Comparison of ENCODE assay signal across 12 mouse cellular contexts in the genomic region with DNA sequence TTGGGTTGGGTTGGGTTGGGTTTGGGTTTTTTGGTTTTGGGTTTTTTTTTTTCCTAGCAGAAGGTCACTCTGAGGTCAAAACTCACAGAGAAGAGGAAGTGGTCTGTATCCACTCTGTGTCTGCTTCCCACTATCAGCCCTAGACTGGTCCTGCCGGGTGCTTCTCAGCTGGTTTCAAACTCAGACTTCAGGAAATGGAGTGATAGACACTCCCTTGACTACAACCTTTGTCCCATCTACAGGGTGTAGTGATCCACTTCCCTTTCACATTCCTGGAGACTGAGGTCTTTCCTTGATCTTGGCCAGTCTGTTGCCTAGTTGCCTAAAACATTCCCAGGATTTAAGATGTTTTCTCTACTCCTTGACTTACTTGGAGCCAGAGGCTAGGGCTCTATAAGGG.
DNase-seq lines count a peak whose midpoint lies in the region; ATAC-seq and TF ChIP-seq lines count a peak whose summit lies in the region.
"Had no signal": no experiment of that assay in that cellular context is flagged by ENCODE, and none has a peak within 500 bp of the region (broad histone marks: within the 10 kb centered on the region; RNA-seq: fewer than 3 reads in every experiment).

No protein-coding gene starts in this region.

- no peak for ATAC-seq in kidney, embryonic 14.5 days (ENCODE audit: low FRiP score, low TSS enrichment)
- peak; percentile 75 for ATAC-seq in lung, postnatal 0 days
- ATAC-seq in forebrain, postnatal 0 days = no peak
- ATAC-seq: intestine, embryonic 16.5 days had no signal

- H3K9ac ChIP-seq in kidney, embryonic 14.5 days (ENCODE audit: low read depth, low read length) = no peak overlapping the region
- H3K9ac ChIP-seq in CH12.LX (ENCODE audit: insufficient read depth, low read depth) = no peak overlapping the region
- no peak overlapping the region for H3K9ac ChIP-seq in lung, postnatal 0 days (replicated peaks; ENCODE audit: low read depth)
- H3K9ac ChIP-seq in forebrain, postnatal 0 days = no peak overlapping the region
- H3K9ac ChIP-seq: neural tube, embryonic 13.5 days had no signal

- dilution Hi-C loops in CH12.LX (cut with MboI; ENCODE audit: extremely low pct_ligation_motif_present, extremely low pct_unique_long_range_greater_than_20kb, low sequenced_read_pairs) = no loop called here

- TF ChIP-seq CTCF in CH12.LX (conservative IDR thresholded peaks at IDR 0.05 in 1 of 2, IDR thresholded peaks at IDR 0.05 in 1 of 2; ENCODE audit: low read depth in 2 of 2, low read length in 2 of 2) = no peak
- TF ChIP-seq CTCF in lung, postnatal 0 days (IDR thresholded peaks at IDR 0.05) = no peak
- TF ChIP-seq CTCF in forebrain, postnatal 0 days (IDR thresholded peaks at IDR 0.05; ENCODE audit: low read depth) = no peak

- DNase-seq in kidney, adult 9 months = peak; percentile 47
- DNase-seq in CH12.LX (ENCODE audit: extremely low read depth) = peak; percentile 8
- peak; percentile 73 for DNase-seq in heart, adult 8-10 months (ENCODE audit: low spot score)
- peak; percentile 65 for DNase-seq in lung, postnatal 0 days (ENCODE audit: low spot score)
- DNase-seq in spleen, postnatal 14 days (ENCODE audit: low spot score in 2 of 2) = no peak
- DNase-seq in right cerebral cortex, postnatal 4 days = no peak
- DNase-seq in forebrain, postnatal 0 days = no peak
- DNase-seq: gastrocnemius, postnatal 10 days; thymus, adult 18-20 months had no signal

- H3K4me3 ChIP-seq in kidney, embryonic 14.5 days (ENCODE audit: low read length) = no peak overlapping the region
- no peak overlapping the region for H3K4me3 ChIP-seq in CH12.LX (replicated peaks in 1 of 3; ENCODE audit: low read depth in 2 of 3, low read length in 2 of 3, poor library complexity in 1 of 3)
- H3K4me3 ChIP-seq in lung, postnatal 0 days (ENCODE audit: low read depth, low read length) = no peak overlapping the region
- no peak overlapping the region for H3K4me3 ChIP-seq in forebrain, postnatal 0 days (ENCODE audit: low read depth, low read length)
- H3K4me3 ChIP-seq: neural tube, embryonic 13.5 days had no signal

- H3K4me2 ChIP-seq in kidney, embryonic 14.5 days (replicated peaks; ENCODE audit: low read depth, low read length) = no peak overlapping the region
- H3K4me2 ChIP-seq in CH12.LX (ENCODE audit: insufficient read depth, low read depth, poor library complexity, severe bottlenecking) = no peak overlapping the region
- 0 out of 2 replicates have a peak overlapping the region, but pooled peaks have one; percentile 0 for H3K4me2 ChIP-seq in lung, postnatal 0 days (replicated peaks; ENCODE audit: low read depth, low read length)
- no peak overlapping the region for H3K4me2 ChIP-seq in forebrain, postnatal 0 days (ENCODE audit: low read depth)
- H3K4me2 ChIP-seq: neural tube, embryonic 13.5 days had no signal

- in situ Hi-C loops in CH12.LX (cut with MboI; ENCODE audit: low pct_ligation_motif_present, low pct_unique_long_range_greater_than_20kb, low sequenced_read_pairs) = no loop called here

- H3K79me2 ChIP-seq in CH12.LX (replicated peaks; ENCODE audit: control insufficient read depth, extremely low read depth, insufficient read depth, poor library complexity, severe bottlenecking) = no peaks in the 10 kb centered on the region

- no peak for TF ChIP-seq POLR2A in CH12.LX (IDR thresholded peaks at IDR 0.05; ENCODE audit: low read depth, low read length)

- TF ChIP-seq EP300 in CH12.LX (IDR thresholded peaks at IDR 0.05; ENCODE audit: low read length) = no peak
- TF ChIP-seq EP300 in lung, postnatal 0 days (IDR thresholded peaks at IDR 0.05) = peak; percentile 80

- H3K27me3 ChIP-seq in kidney, embryonic 14.5 days (ENCODE audit: control insufficient read depth, insufficient read depth, low read length) = no peaks in the 10 kb centered on the region
- H3K27me3 ChIP-seq in CH12.LX (replicated peaks) = peaks cover 13% of the 10 kb centered on the region
- H3K27me3 ChIP-seq in lung, postnatal 0 days (replicated peaks; ENCODE audit: insufficient read depth, low read length) = no peaks in the 10 kb centered on the region
- H3K27me3 ChIP-seq in forebrain, postnatal 0 days (ENCODE audit: insufficient read depth, low read length) = no peaks in the 10 kb centered on the region
- H3K27me3 ChIP-seq: neural tube, embryonic 13.5 days had no signal

- H3K9me3 ChIP-seq in kidney, embryonic 14.5 days (ENCODE audit: control insufficient read depth, low read length) = no peaks in the 10 kb centered on the region
- no peaks in the 10 kb centered on the region for H3K9me3 ChIP-seq in CH12.LX (replicated peaks; ENCODE audit: low read length)
- H3K9me3 ChIP-seq in lung, postnatal 0 days (ENCODE audit: low read length) = no peaks in the 10 kb centered on the region
- no peaks in the 10 kb centered on the region for H3K9me3 ChIP-seq in forebrain, postnatal 0 days (ENCODE audit: low read length)
- H3K9me3 ChIP-seq: neural tube, embryonic 13.5 days had no signal

- H3K4me1 ChIP-seq in kidney, embryonic 14.5 days (ENCODE audit: control insufficient read depth, insufficient read depth, low read length) = no peaks in the 10 kb centered on the region
- peaks cover 2 to 9% of the 10 kb centered on the region in 2 experiments; a peak in 3 of 4 replicates for H3K4me1 ChIP-seq in CH12.LX (ENCODE audit: control insufficient read depth in 1 of 2, insufficient read depth in 2 of 2)
- H3K4me1 ChIP-seq in lung, postnatal 0 days (ENCODE audit: insufficient read depth, low read depth, low read length) = 0 out of 2 replicates have a peak, but pooled peaks cover 6% of the 10 kb centered on the region
- H3K4me1 ChIP-seq in forebrain, postnatal 0 days (ENCODE audit: insufficient read depth) = no peaks in the 10 kb centered on the region

- H3K36me3 ChIP-seq in kidney, embryonic 14.5 days (ENCODE audit: control insufficient read depth, insufficient read depth, low read length) = no peaks in the 10 kb centered on the region
- no peaks in the 10 kb centered on the region for H3K36me3 ChIP-seq in CH12.LX (replicated peaks in 1 of 2; ENCODE audit: control insufficient read depth in 1 of 2, insufficient read depth in 1 of 2, low read length in 1 of 2)
- H3K36me3 ChIP-seq in lung, postnatal 0 days (ENCODE audit: insufficient read depth, low read length) = no peaks in the 10 kb centered on the region
- peaks cover 12% of the 10 kb centered on the region for H3K36me3 ChIP-seq in forebrain, postnatal 0 days (ENCODE audit: insufficient read depth)

- no peak overlapping the region for H3K27ac ChIP-seq in kidney, embryonic 14.5 days (ENCODE audit: low read depth, low read length)
- H3K27ac ChIP-seq in CH12.LX (ENCODE audit: insufficient read depth, low read depth) = no peak overlapping the region
- H3K27ac ChIP-seq in lung, postnatal 0 days (ENCODE audit: low read length) = peak overlapping the region; percentile 87
- H3K27ac ChIP-seq in forebrain, postnatal 0 days (ENCODE audit: low read depth, low read length) = no peak overlapping the region

- TF ChIP-seq RAD21 in CH12.LX (IDR thresholded peaks at IDR 0.05; ENCODE audit: low read depth, low read length) = no peak

- 88% methylated on average over 1 of the region's 1 CpGs for WGBS in kidney, embryonic 14.5 days
- 36% methylated on average over 1 of the region's 1 CpGs for WGBS in lung, postnatal 0 days
- 92% methylated on average over 1 of the region's 1 CpGs for WGBS in forebrain, postnatal 0 days

TF ChIP-seq in CH12.LX, 34 proteins besides CTCF, POLR2A, EP300 and RAD21:
- TF ChIP-seq ZNF384 (IDR thresholded peaks at IDR 0.05; ENCODE audit: low read depth, low read length) (0 out of 2 replicates have a peak, but pooled peaks have one; percentile 34), ZKSCAN1 (IDR thresholded peaks at IDR 0.05; ENCODE audit: borderline replicate concordance, low read depth, low read length) (no peak)

Comparison
In these comparisons a context has a peak if more than half of its experiments do, and no peak if none do; other contexts are left out.
1. DNase-seq: peak in kidney, adult 9 months (single experiment), CH12.LX (single experiment), heart, adult 8-10 months (single experiment) and lung, postnatal 0 days (single experiment); none in spleen, postnatal 14 days (0 of 2), right cerebral cortex, postnatal 4 days (single experiment) and forebrain, postnatal 0 days (single experiment).